Mouse (Mus musculus) heart, embryonic 14.5 days (tissue): ENCODE data around the gene Plppr2. TPM values are rescaled to one million over a fixed set of nuclear protein-coding genes. Genes with fewer than 3 reads are reported as not detected.

Experiments
- ATAC-seq: fragments of 200-750 bp; cut with Nextera tagmentation; 2 replicates; pipeline ENCODE4 v1.8.0; 2017; ENCODE audit warnings: low read depth, moderate TSS enrichment; ENCODE audit not compliant: insufficient number of reproducible peaks, insufficient read depth, low FRiP score
- H3K27ac ChIP-seq, 2 experiments: fragments of 200-500 bp in 1 of 2; fragments of 300-500 bp in 1 of 2; sonication (generic) in 1 of 2; replicated peaks in 1 of 2; 2 replicates each; pipeline ENCODE4 v1.5.1; 2012 to 2014; ENCODE audit warnings: low read depth in 2 of 2, low read length in 2 of 2, control low read depth in 1 of 2, mild to moderate bottlenecking in 1 of 2, mixed read lengths in 1 of 2; ENCODE audit not compliant: control insufficient read depth in 1 of 2, insufficient read depth in 1 of 2
- H3K27me3 ChIP-seq: fragments of 300-500 bp; sonication (generic); 2 replicates; pipeline ENCODE4 v1.6.1; 2014; ENCODE audit warnings: mild to moderate bottlenecking, low read length, control low read depth; ENCODE audit not compliant: control insufficient read depth, insufficient read depth
- H3K36me3 ChIP-seq: fragments of 300-500 bp; sonication (generic); 2 replicates; pipeline ENCODE4 v1.6.1; 2014; ENCODE audit warnings: mild to moderate bottlenecking, control low read depth, low read length, mixed read lengths; ENCODE audit not compliant: control insufficient read depth, insufficient read depth
- H3K4me1 ChIP-seq, 2 experiments: fragments of 200-500 bp in 1 of 2; fragments of 300-500 bp in 1 of 2; sonication (generic) in 1 of 2; 2 replicates each; pipeline ENCODE4 v1.6.1; 2012 to 2014; ENCODE audit warnings: low read length in 2 of 2, control low read depth in 1 of 2, mixed read lengths in 1 of 2; ENCODE audit not compliant: control insufficient read depth in 2 of 2, insufficient read depth in 2 of 2
- H3K4me2 ChIP-seq: fragments of 300-500 bp; sonication (generic); 2 replicates; pipeline ENCODE4 v1.6.1; 2014; ENCODE audit warnings: mild to moderate bottlenecking, low read length
- H3K4me3 ChIP-seq, 2 experiments: fragments of 200-500 bp in 1 of 2; fragments of 300-500 bp in 1 of 2; sonication (generic) in 1 of 2; 2 replicates each; pipeline ENCODE4 v1.5.1; 2012 to 2014; ENCODE audit warnings: low read length in 2 of 2, mild to moderate bottlenecking in 2 of 2, control low read depth in 1 of 2, low read depth in 1 of 2, moderate library complexity in 1 of 2; ENCODE audit not compliant: control insufficient read depth in 1 of 2, insufficient read depth in 1 of 2
- H3K9ac ChIP-seq: fragments of 300-500 bp; sonication (generic); 2 replicates; pipeline ENCODE4 v1.6.1; 2014; ENCODE audit warnings: mild to moderate bottlenecking, low read length
- H3K9me3 ChIP-seq: fragments of 300-500 bp; sonication (generic); 2 replicates; pipeline ENCODE4 v1.6.1; 2016; ENCODE audit warnings: low read length, control low read depth; ENCODE audit not compliant: control insufficient read depth
- WGBS: fragments of 180-500 bp; shearing (Covaris S2); extraction: QIAGEN DNeasy Blood & Tissue Kit; methylation state at CpG from one replicate; pipeline ENCODE4 v1.1.7; 2014; 5-methylcytosine and 5-hydroxymethylcytosine counted together
- polyA plus RNA-seq: library from polyadenylated mRNA; unstranded; fragments of >200 nt; fragmentation: Nextera tagmentation; extraction: Ambion mirVana; gene quantifications from 2 replicates; pipeline ENCODE4 v1.2.1, GENCODE M21; 2014

Plppr2 gene
- polyA plus RNA-seq: 2.4 and 4.5 TPM in 2 replicates

- H3K9ac ChIP-seq: peak within 1 kb of the TSS; percentile 71
- H3K27me3 ChIP-seq: no peaks in the 10 kb centered on the region
- WGBS: 3% methylated on average over 43 of the region's 43 CpGs
- H3K4me2 ChIP-seq: peak within 1 kb of the TSS; percentile 80
- H3K4me3 ChIP-seq: peak within 1 kb of the TSS; percentile 52 to 69
- H3K4me1 ChIP-seq: peaks cover under 1 to 2% of the 10 kb centered on the region in 2 experiments; a peak in 2 of 4 replicates
- ATAC-seq: peak; percentile 95
- H3K27ac ChIP-seq: no peak within 1 kb of the TSS
- no peaks in the 10 kb centered on the region for H3K36me3 ChIP-seq
- H3K9me3 ChIP-seq: no peaks in the 10 kb centered on the region
Measured at GRCm38 (mm10) chr9:21936692-21937570, at the start of gene Plppr2. Plppr2 (plus strand) TSS chr9:21937033.

DNA sequence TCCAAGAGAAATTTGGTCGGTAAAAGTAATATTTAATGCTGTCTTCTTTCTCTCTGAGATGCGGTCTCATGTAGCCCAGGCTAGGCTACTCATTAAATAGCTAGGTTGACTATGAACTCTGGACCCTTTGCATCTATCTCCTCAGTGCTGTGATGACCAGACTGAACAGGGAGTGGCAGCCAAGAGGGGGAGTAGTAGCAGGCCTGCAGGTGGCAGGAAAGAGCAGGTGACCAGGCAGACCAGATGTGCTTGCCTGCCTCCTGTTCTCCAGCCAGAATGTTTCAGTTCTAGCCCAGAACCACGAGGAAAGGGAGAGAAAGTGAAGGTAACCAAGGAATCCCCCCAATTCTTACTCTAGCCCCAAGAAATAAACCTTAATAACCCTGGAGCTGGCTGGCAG lies 47.6 kb upstream of the Plppr2 start:
- no peaks in the 10 kb centered on the region for H3K27me3 ChIP-seq
- WGBS: 62% methylated on average over 3 of the region's 3 CpGs
- H3K36me3 ChIP-seq: no peaks in the 10 kb centered on the region
- H3K9ac ChIP-seq: no peak overlapping the region
- no peak for ATAC-seq
- H3K27ac ChIP-seq: no peak overlapping the region
- H3K9me3 ChIP-seq: no peaks in the 10 kb centered on the region
- H3K4me1 ChIP-seq: no peaks in the 10 kb centered on the region
- H3K4me3 ChIP-seq: no peak overlapping the region
- H3K4me2 ChIP-seq: no peak overlapping the region

DNA sequence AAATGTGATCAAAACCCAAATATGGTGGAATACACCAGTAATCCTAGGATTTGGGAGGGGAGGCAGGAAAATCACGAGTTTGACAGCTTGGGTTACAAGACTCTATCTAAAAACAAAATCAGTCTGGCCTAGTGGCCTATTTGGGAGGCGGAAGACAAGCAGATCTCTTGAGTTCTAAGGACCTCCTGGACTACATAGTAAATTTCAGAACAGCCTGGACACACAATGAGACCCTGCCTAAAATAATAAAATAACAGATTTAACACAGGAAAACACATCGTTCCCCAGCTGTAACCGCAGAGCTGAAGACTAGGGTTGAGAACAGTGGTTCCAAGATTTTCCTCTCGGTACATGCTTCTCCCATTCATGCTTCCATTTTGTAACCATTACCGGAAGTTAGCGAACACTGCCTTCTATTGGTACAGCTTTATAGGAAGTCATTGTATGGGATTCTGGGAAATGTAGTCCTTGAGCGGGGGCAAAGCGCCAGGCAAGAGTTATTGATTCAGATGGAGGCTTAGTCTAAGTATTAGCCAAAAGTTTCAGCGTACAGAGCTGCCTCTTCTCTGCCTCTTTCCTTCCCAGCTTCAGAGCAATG lies 35.5 kb upstream of the Plppr2 start:
- WGBS: 13% methylated on average over 10 of the region's 10 CpGs
- Histone ChIP-seq H3K4me2 (peak overlapping the region; percentile 64), H3K27ac (no peak overlapping the region), H3K4me3 (peak overlapping the region; percentile 40 to 43), H3K9me3 (no peaks in the 10 kb centered on the region), H3K9ac (peak overlapping the region; percentile 21; the same call in 1 of the 2 replicates), H3K27me3 (no peaks in the 10 kb centered on the region), H3K36me3 (no peaks in the 10 kb centered on the region), H3K4me1 (no peaks in the 10 kb centered on the region)
- no peak for ATAC-seq

DNA sequence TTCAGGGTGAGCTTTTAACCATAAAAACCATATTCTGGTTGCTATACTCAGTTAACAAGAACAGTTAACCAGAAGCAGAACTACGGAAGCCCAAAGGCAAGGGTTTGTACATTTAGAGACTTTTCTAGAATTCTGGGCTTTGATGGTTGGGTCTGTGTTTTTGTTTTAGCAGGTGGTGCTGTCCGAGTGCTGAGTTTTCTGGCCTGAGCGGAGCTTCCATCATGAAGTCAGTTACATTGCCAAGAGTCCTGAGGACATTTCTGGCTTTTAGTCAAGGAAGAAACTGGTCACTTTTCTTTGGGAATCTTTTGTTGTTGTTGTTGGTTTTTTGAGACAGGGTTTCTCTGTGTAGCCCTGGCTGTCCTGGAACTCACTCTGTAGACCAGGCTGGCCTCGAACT lies 32.8 kb upstream of the Plppr2 start:
- Histone ChIP-seq H3K9me3 (no peaks in the 10 kb centered on the region), H3K4me3 (no peak overlapping the region), H3K9ac (no peak overlapping the region), H3K4me2 (no peak overlapping the region), H3K27ac (no peak overlapping the region), H3K4me1 (no peaks in the 10 kb centered on the region), H3K27me3 (no peaks in the 10 kb centered on the region), H3K36me3 (no peaks in the 10 kb centered on the region)
- ATAC-seq: no peak
- WGBS: 77% methylated on average over 4 of the region's 4 CpGs

DNA sequence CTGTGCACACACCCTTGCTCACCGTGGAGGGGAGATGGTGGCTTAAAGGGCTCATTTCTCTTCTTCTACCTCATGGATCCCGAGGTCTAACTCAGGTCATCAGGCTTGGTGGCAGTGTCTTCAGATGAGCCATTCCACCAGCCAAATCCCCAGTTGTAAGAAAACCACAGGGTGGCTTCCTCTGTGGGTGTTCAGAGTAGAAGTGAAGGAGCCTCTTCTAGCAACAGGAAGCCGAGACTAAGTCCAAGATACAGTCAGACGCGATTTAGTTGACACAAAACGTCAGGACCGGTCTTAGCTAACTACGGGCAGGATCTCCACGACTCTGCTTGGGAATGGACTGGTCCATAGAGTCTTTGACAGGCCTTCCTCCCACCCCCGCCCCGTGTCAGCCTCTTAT lies 28.6 kb upstream of the Plppr2 start:
- Histone ChIP-seq H3K9me3 (no peaks in the 10 kb centered on the region), H3K4me2 (no peak overlapping the region), H3K9ac (no peak overlapping the region), H3K4me3 (no peak overlapping the region), H3K4me1 (no peaks in the 10 kb centered on the region), H3K27ac (no peak overlapping the region), H3K27me3 (0 out of 2 replicates have a peak, but pooled peaks cover 2% of the 10 kb centered on the region), H3K36me3 (no peaks in the 10 kb centered on the region)
- WGBS: 65% methylated on average over 11 of the region's 11 CpGs
- ATAC-seq: no peak

DNA sequence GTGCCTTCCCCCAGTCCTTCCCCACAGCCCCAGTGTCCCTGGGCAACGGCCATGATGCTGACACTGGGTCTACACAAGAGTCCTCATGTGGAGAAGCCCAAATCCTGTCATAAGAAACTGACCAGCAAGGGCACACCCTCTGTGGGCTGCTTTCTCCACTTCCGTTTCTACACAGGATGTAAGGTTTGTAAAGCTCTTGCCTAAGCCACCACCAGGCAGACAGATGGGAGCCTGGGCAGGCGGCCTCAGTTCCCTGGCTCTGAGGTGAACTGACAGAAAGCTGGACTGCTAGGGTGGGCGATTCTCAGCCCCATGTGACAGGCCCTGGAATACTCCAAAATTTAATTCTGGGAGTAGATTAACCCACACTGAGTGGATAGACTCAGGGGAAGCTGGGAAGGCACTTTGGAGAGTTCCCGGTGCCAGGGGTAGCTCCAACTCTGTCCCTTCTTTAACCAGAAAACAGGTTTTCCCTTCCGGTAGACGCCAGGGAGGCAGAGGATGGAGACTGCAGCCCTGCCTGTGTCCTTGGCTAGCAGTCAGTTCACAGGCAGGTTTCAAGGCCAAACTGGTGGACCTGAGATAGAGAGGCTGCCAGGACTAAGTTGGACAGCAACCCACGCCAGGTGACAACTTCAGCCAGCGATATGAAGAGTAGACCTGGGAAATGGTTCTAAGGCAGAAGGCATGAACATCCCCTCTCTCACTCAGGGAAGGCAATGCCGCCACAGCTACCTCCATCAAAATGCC lies 27.2 kb upstream of the Plppr2 start:
- 65% methylated on average over 10 of the region's 10 CpGs for WGBS
- ATAC-seq: no peak
- H3K4me3 ChIP-seq: no peak overlapping the region
- 0 out of 2 replicates have a peak, but pooled peaks cover 2% of the 10 kb centered on the region for H3K27me3 ChIP-seq
- H3K4me1 ChIP-seq: no peaks in the 10 kb centered on the region
- H3K9ac ChIP-seq: no peak overlapping the region
- H3K36me3 ChIP-seq: 0 out of 2 replicates have a peak, but pooled peaks cover 1% of the 10 kb centered on the region
- H3K9me3 ChIP-seq: no peaks in the 10 kb centered on the region
- H3K4me2 ChIP-seq: no peak overlapping the region
- no peak overlapping the region for H3K27ac ChIP-seq

- Histone ChIP-seq H3K36me3 (0 out of 2 replicates have a peak, but pooled peaks cover 4% of the 10 kb centered on the region), H3K27me3 (no peaks in the 10 kb centered on the region), H3K9me3 (no peaks in the 10 kb centered on the region), H3K4me1 (peaks cover 0 to 4% of the 10 kb centered on the region in 2 experiments; a peak in 1 of 4 replicates), H3K9ac (peak overlapping the region; percentile 75), H3K4me2 (peak overlapping the region; percentile 99), H3K4me3 (peak overlapping the region; percentile 62 to 69), H3K27ac (no peak overlapping the region)
- ATAC-seq: no peak
- WGBS: 78% methylated on average over 3 of the region's 3 CpGs
Measured at GRCm38 (mm10) chr9:21916851-21917492, 19.9 kb upstream of the Plppr2 start.
